Mouse (Mus musculus) myocyte (in vitro differentiated cells): ENCODE results near the gene Gpc6.

ENCODE experiments used
- E2F4 ChIP-seq: IDR thresholded peaks from one replicate; pipeline ENCODE4 v1.6.1; 2011; ENCODE audit warnings: mild to moderate bottlenecking, control low read depth, moderate library complexity; ENCODE audit not compliant: insufficient read depth
- MAX ChIP-seq: IDR thresholded peaks from one replicate; pipeline ENCODE4 v1.6.1; 2011; ENCODE audit warnings: low read depth, mild to moderate bottlenecking, control low read depth
- MYOG ChIP-seq, 3 experiments: IDR thresholded peaks; one replicate each; pipeline ENCODE4 v1.6.1; 2011; ENCODE audit warnings: control low read depth in 2 of 3, low read depth in 2 of 3, mild to moderate bottlenecking in 2 of 3; ENCODE audit not compliant: insufficient read length in 2 of 3, control insufficient read depth in 1 of 3, insufficient read depth in 1 of 3
- POLR2A ChIP-seq: IDR thresholded peaks from one replicate; pipeline ENCODE4 v1.6.1; 2011; ENCODE audit warnings: low read depth, mild to moderate bottlenecking, control low read depth, moderate library complexity; ENCODE audit not compliant: insufficient read length
- POLR2AphosphoS2 ChIP-seq: IDR thresholded peaks from one replicate; pipeline ENCODE4 v1.6.1; 2011; ENCODE audit warnings: low read depth, control low read depth; ENCODE audit not compliant: insufficient read length
- TCF12 ChIP-seq: IDR thresholded peaks from one replicate; pipeline ENCODE4 v1.6.1; 2011; ENCODE audit warnings: mild to moderate bottlenecking, control low read depth; ENCODE audit not compliant: poor library complexity, insufficient read depth, severe bottlenecking
- USF1 ChIP-seq: IDR thresholded peaks from one replicate; pipeline ENCODE4 v1.6.1; 2011; ENCODE audit warnings: low read depth, mild to moderate bottlenecking, control low read depth, moderate library complexity

- TF ChIP-seq POLR2A (no peak), POLR2AphosphoS2 (no peak), MAX (no peak), MYOG (IDR thresholded peaks at IDR 0.05; ENCODE audit: control insufficient read depth in 1 of 3, insufficient read depth in 1 of 3, insufficient read length in 2 of 3, low read depth in 2 of 3) (no peak), E2F4 (no peak), USF1 (no peak), TCF12 (no peak)
Measured at GRCm38 (mm10) chr14:117239694-117240427, 314.7 kb downstream of the Gpc6 start.
